Mouse (Mus musculus): ENCODE measurements around the gene Tldc1. TPM values are rescaled to one million over a fixed set of nuclear protein-coding genes. Genes with fewer than 3 reads are reported as not detected.

Gene Tldc1
- total and polyA plus RNA-seq, 2 experiments from 2014 or later: 9.4 to 21.0 TPM

GRCm38 (mm10) chr8:119802592-119802991, 24.4 kb upstream of the Tldc1 start:
- no peak overlapping the region for H3K4me2 ChIP-seq (ENCODE audit: low read depth)
- peaks cover 17% of the 10 kb centered on the region for H3K4me1 ChIP-seq (ENCODE audit: insufficient read depth)
- ATAC-seq: no peak
- H3K9ac ChIP-seq: no peak overlapping the region
- H3K27ac ChIP-seq (ENCODE audit: low read depth, low read length): no peak overlapping the region
- DNase-seq: no peak
- H3K4me3 ChIP-seq (ENCODE audit: low read depth, low read length): no peak overlapping the region
- 90% methylated on average over 1 of the region's 1 CpGs for WGBS
- H3K36me3 ChIP-seq (ENCODE audit: insufficient read depth): no peaks in the 10 kb centered on the region
- peak; percentile 48 for TF ChIP-seq CTCF (IDR thresholded peaks at IDR 0.05; ENCODE audit: low read depth)
- H3K27me3 ChIP-seq (ENCODE audit: insufficient read depth, low read length): no peaks in the 10 kb centered on the region
- H3K9me3 ChIP-seq (ENCODE audit: low read length): no peaks in the 10 kb centered on the region

DNA sequence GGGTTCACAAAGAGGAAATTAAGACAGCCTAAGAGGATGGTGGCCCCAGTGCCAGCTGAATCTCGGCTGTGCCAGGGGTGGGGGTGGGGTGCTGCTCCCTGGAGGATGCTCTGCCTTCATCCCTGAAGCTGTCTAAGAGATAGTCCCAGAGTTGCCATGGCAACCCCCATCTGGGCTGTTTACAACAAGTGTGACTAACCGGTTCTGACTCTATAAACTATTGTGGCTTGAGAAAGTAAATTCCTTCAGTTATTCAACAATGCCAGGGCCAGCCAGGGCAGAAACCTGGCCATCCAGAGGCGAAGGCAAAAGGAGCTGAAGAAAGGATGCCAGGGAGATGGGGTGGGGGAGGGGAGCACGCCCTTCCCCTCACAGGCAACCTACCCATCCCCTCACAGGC, 23.0 kb upstream of the Tldc1 start:
- ATAC-seq (no peak), DNase-seq (peak; percentile 71)
- H3K27me3 ChIP-seq (ENCODE audit: insufficient read depth, low read length): no peaks in the 10 kb centered on the region
- TF ChIP-seq CTCF (IDR thresholded peaks at IDR 0.05; ENCODE audit: low read depth): no peak
- H3K4me3 ChIP-seq (ENCODE audit: low read depth, low read length): no peak overlapping the region
- H3K4me1 ChIP-seq (ENCODE audit: insufficient read depth): peaks cover 17% of the 10 kb centered on the region
- peak overlapping the region; percentile 57 for H3K27ac ChIP-seq (ENCODE audit: low read depth, low read length)
- WGBS: 11% methylated on average over 4 of the region's 4 CpGs
- H3K4me2 ChIP-seq (ENCODE audit: low read depth): no peak overlapping the region
- no peak overlapping the region; the same call in 1 of the 2 replicates for H3K9ac ChIP-seq
- no peaks in the 10 kb centered on the region for H3K36me3 ChIP-seq (ENCODE audit: insufficient read depth)
- no peaks in the 10 kb centered on the region for H3K9me3 ChIP-seq (ENCODE audit: low read length)

GRCm38 (mm10) chr8:119798965-119799264, 20.7 kb upstream of the Tldc1 start:
- H3K4me3 ChIP-seq (ENCODE audit: low read depth, low read length): no peak overlapping the region
- peaks cover 17% of the 10 kb centered on the region for H3K4me1 ChIP-seq (ENCODE audit: insufficient read depth)
- peak overlapping the region; percentile 38; the same call in 1 of the 2 replicates for H3K4me2 ChIP-seq (ENCODE audit: low read depth)
- TF ChIP-seq CTCF (IDR thresholded peaks at IDR 0.05; ENCODE audit: low read depth): no peak
- H3K27me3 ChIP-seq (ENCODE audit: insufficient read depth, low read length): no peaks in the 10 kb centered on the region
- WGBS: 43% methylated on average over 2 of the region's 2 CpGs
- H3K9ac ChIP-seq: no peak overlapping the region
- ATAC-seq (no peak), DNase-seq (no peak)
- H3K27ac ChIP-seq (ENCODE audit: low read depth, low read length): peak overlapping the region; percentile 88
- no peaks in the 10 kb centered on the region for H3K9me3 ChIP-seq (ENCODE audit: low read length)
- H3K36me3 ChIP-seq (ENCODE audit: insufficient read depth): no peaks in the 10 kb centered on the region

GRCm38 (mm10) chr8:119798170-119798964, 20.2 kb upstream of the Tldc1 start:
- peak overlapping the region; percentile 38 for H3K4me2 ChIP-seq (ENCODE audit: low read depth)
- 7% methylated on average over 15 of the region's 15 CpGs for WGBS
- no peak overlapping the region for H3K4me3 ChIP-seq (ENCODE audit: low read depth, low read length)
- H3K9ac ChIP-seq: peak overlapping the region; percentile 47
- DNase-seq (peak; percentile 89), ATAC-seq (peak; percentile 90)
- peaks cover 17% of the 10 kb centered on the region for H3K4me1 ChIP-seq (ENCODE audit: insufficient read depth)
- H3K9me3 ChIP-seq (ENCODE audit: low read length): no peaks in the 10 kb centered on the region
- H3K27ac ChIP-seq (ENCODE audit: low read depth, low read length): peak overlapping the region; percentile 88
- TF ChIP-seq CTCF (IDR thresholded peaks at IDR 0.05; ENCODE audit: low read depth): no peak
- H3K36me3 ChIP-seq (ENCODE audit: insufficient read depth): no peaks in the 10 kb centered on the region
- H3K27me3 ChIP-seq (ENCODE audit: insufficient read depth, low read length): no peaks in the 10 kb centered on the region

DNA sequence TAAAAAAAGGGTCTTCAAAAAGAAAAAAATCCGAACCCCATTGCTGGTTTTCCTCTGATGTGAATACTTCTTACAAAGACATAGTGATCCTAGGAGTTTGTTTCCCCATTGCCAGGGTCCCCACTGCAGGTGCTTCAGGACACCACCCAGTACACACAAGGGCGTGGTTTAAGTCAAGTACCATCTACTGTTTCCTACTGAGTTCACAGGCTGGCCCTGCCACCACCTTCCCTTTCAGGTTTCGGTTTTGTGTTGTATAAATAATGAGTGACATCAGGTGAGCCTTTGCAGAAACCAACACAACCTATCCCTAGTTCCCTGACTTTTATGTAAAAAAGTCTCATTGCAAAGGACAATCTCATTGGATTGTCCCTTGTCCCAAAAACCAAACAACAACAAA, 17.4 kb upstream of the Tldc1 start:
- Histone ChIP-seq H3K4me3 (ENCODE audit: low read depth, low read length) (no peak overlapping the region), H3K36me3 (ENCODE audit: insufficient read depth) (no peaks in the 10 kb centered on the region), H3K9me3 (ENCODE audit: low read length) (no peaks in the 10 kb centered on the region), H3K4me2 (ENCODE audit: low read depth) (no peak overlapping the region), H3K27me3 (ENCODE audit: insufficient read depth, low read length) (no peaks in the 10 kb centered on the region), H3K9ac (no peak overlapping the region), H3K27ac (ENCODE audit: low read depth, low read length) (no peak overlapping the region), H3K4me1 (ENCODE audit: insufficient read depth) (peaks cover 10% of the 10 kb centered on the region)
- DNase-seq: no peak
- ATAC-seq: no peak
- TF ChIP-seq CTCF (IDR thresholded peaks at IDR 0.05; ENCODE audit: low read depth): no peak
- 91% methylated on average over 3 of the region's 3 CpGs for WGBS

DNA sequence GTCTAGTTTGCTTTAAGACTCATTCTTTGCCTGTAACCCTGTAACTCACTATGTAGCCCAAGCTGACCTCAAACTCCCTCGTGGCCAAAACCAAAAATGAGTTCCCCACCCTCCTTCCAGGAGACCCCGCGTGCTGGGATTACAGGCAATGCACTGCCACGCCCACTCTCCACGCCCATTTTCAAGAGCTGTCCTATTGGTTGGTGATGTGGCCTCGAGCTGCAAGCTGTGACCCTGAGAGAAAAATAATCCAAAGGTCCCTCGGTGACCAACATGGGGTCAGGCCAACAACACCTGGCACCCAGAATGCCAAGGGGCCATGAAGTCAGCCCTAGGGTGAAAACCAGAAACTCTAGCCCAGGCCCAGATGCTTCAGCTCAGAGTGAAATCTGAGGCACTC, 16.5 kb upstream of the Tldc1 start:
- no peak for TF ChIP-seq CTCF (IDR thresholded peaks at IDR 0.05; ENCODE audit: low read depth)
- ATAC-seq: no peak
- 58% methylated on average over 7 of the region's 7 CpGs for WGBS

DNA sequence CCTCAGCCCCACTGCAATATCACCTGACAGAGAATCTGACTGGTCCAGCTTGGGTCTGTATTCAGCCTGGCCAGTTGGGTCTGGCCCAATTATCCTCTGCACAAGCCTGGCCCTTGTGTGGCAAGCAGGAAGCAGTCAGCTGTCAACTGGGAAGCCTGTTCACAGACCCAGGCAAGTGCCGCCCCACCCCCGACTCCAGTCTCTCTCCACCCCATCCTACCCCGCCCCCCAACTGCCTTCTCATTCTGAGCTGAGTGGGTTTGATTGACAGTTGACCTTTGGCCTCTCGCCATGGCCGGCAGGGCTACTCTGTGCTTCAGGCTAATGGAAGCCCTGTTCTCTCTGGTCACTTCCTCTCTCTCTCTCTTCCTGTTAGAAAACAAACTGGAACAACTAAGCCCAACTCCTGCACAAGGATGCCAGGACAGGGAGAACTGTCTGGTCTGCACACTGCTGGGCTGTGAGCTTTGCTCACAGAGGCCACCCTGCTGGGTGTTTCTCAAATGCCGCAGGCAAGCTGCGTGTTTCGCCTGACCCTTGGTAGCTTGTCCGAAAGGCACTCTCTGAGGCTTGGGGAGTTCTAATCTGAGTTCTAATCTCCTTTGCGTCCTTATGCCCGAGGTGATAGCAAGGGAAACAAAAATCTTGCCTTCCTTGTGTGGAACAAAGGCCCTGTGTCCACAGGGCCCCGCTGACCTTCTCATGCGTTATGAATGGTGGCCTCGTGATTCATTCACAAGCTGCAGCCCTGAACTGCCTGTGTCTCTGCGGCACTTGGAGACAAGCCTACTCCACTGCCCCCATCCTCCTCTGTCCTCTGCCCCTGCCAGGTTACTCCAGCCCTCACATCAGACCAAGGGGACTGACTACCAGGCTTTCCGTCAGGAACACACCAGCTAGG, 13.8 kb upstream of the Tldc1 start:
- WGBS: 15% methylated on average over 16 of the region's 16 CpGs

More for the DNA sequence above, 16.5 kb upstream of the Tldc1 start:
- Histone ChIP-seq H3K36me3 (ENCODE audit: insufficient read depth) (no peaks in the 10 kb centered on the region), H3K27me3 (ENCODE audit: insufficient read depth, low read length) (no peaks in the 10 kb centered on the region), H3K9me3 (ENCODE audit: low read length) (no peaks in the 10 kb centered on the region), H3K4me1 (ENCODE audit: insufficient read depth) (peaks cover 10% of the 10 kb centered on the region), H3K9ac (no peak overlapping the region), H3K27ac (ENCODE audit: low read depth, low read length) (no peak overlapping the region), H3K4me3 (ENCODE audit: low read depth, low read length) (no peak overlapping the region), H3K4me2 (ENCODE audit: low read depth) (no peak overlapping the region)
- no peak for DNase-seq

More for the DNA sequence above, 13.8 kb upstream of the Tldc1 start:
- H3K27ac ChIP-seq (ENCODE audit: low read depth, low read length): peak overlapping the region; percentile 69; the same call in 1 of the 2 replicates
- DNase-seq (no peak), ATAC-seq (peak; percentile 72)
- H3K4me1 ChIP-seq (ENCODE audit: insufficient read depth): no peaks in the 10 kb centered on the region
- no peaks in the 10 kb centered on the region for H3K27me3 ChIP-seq (ENCODE audit: insufficient read depth, low read length)
- H3K9me3 ChIP-seq (ENCODE audit: low read length): no peaks in the 10 kb centered on the region
- TF ChIP-seq CTCF (IDR thresholded peaks at IDR 0.05; ENCODE audit: low read depth): no peak
- H3K4me3 ChIP-seq (ENCODE audit: low read depth, low read length): no peak overlapping the region
- H3K36me3 ChIP-seq (ENCODE audit: insufficient read depth): no peaks in the 10 kb centered on the region
- no peak overlapping the region for H3K9ac ChIP-seq
- H3K4me2 ChIP-seq (ENCODE audit: low read depth): no peak overlapping the region

Data from forebrain, postnatal 0 days (tissue).